Mouse (Mus musculus): Measurements from ENCODE around the gene Tbrg4.

GRCm38 (mm10) chr11:6596205-6596604, 29.7 kb downstream of the Tbrg4 start:
- no peak for TF ChIP-seq CTCF (IDR thresholded peaks at IDR 0.05; ENCODE audit: extremely low read depth, insufficient read length, insufficient replicate concordance, low read depth, low read length)
- TF ChIP-seq POLR2A (IDR thresholded peaks at IDR 0.05; ENCODE audit: low read depth, low read length): no peak
